Mouse (Mus musculus): Measurements from ENCODE around the gene Hcfc1. TPM values are rescaled to one million over a fixed set of nuclear protein-coding genes. Genes with fewer than 3 reads are reported as not detected.
A peak's percentile ranks its signal among the peaks of the same experiment; 100 is the strongest.

Hcfc1 gene
- polyA plus RNA-seq, 1 experiment = 99.2 TPM

- TF ChIP-seq CTCF (IDR thresholded peaks at IDR 0.05; ENCODE audit: insufficient read depth, low read depth, low read length) (no peak), POLR2A (IDR thresholded peaks at IDR 0.05; ENCODE audit: insufficient read depth, low read depth, low read length) (no peak)
- 82% methylated on average over 5 of the region's 5 CpGs for WGBS
- Histone ChIP-seq H3K4me3 (ENCODE audit: insufficient read depth, low read depth, low read length) (no peak overlapping the region), H3K4me1 (ENCODE audit: control insufficient read depth, insufficient read depth, low read length) (no peaks in the 10 kb centered on the region), H3K27ac (ENCODE audit: insufficient read depth, low read depth, low read length) (no peak overlapping the region)
Measured at GRCm38 (mm10) chrX:73952603-73953002, 13.6 kb downstream of the Hcfc1 start.

GRCm38 (mm10) chrX:73949341-73949740 lies 16.8 kb downstream of the Hcfc1 start:
- TF ChIP-seq POLR2A (IDR thresholded peaks at IDR 0.05; ENCODE audit: insufficient read depth, low read depth, low read length) (no peak), CTCF (IDR thresholded peaks at IDR 0.05; ENCODE audit: insufficient read depth, low read depth, low read length) (no peak)
- Histone ChIP-seq H3K4me1 (ENCODE audit: control insufficient read depth, insufficient read depth, low read length) (no peaks in the 10 kb centered on the region), H3K4me3 (ENCODE audit: insufficient read depth, low read depth, low read length) (no peak overlapping the region), H3K27ac (ENCODE audit: insufficient read depth, low read depth, low read length) (no peak overlapping the region)
- WGBS = 86% methylated on average over 10 of the region's 10 CpGs

- Histone ChIP-seq H3K27ac (ENCODE audit: insufficient read depth, low read depth, low read length) (no peak overlapping the region), H3K4me1 (ENCODE audit: control insufficient read depth, insufficient read depth, low read length) (no peaks in the 10 kb centered on the region), H3K4me3 (ENCODE audit: insufficient read depth, low read depth, low read length) (no peak overlapping the region)
- 19% methylated on average over 4 of the region's 4 CpGs for whole genome bisulfite sequencing
- no peak for TF ChIP-seq CTCF (IDR thresholded peaks at IDR 0.05; ENCODE audit: insufficient read depth, low read depth, low read length)
- no peak for TF ChIP-seq POLR2A (IDR thresholded peaks at IDR 0.05; ENCODE audit: insufficient read depth, low read depth, low read length)
Measured at GRCm38 (mm10) chrX:73948647-73949046, 17.5 kb downstream of the Hcfc1 start.

GRCm38 (mm10) chrX:73946896-73947295 lies 19.3 kb downstream of the Hcfc1 start:
- Histone ChIP-seq H3K4me1 (ENCODE audit: control insufficient read depth, insufficient read depth, low read length) (no peaks in the 10 kb centered on the region), H3K27ac (ENCODE audit: insufficient read depth, low read depth, low read length) (no peak overlapping the region), H3K4me3 (ENCODE audit: insufficient read depth, low read depth, low read length) (no peak overlapping the region)
- WGBS = 89% methylated on average over 6 of the region's 6 CpGs
- no peak for TF ChIP-seq POLR2A (IDR thresholded peaks at IDR 0.05; ENCODE audit: insufficient read depth, low read depth, low read length)

- TF ChIP-seq CTCF (IDR thresholded peaks at IDR 0.05; ENCODE audit: insufficient read depth, low read depth, low read length) (no peak), POLR2A (IDR thresholded peaks at IDR 0.05; ENCODE audit: insufficient read depth, low read depth, low read length) (no peak)
- H3K4me3 ChIP-seq (ENCODE audit: insufficient read depth, low read depth, low read length) = no peak overlapping the region
- 72% methylated on average over 2 of the region's 2 CpGs for WGBS
- H3K4me1 ChIP-seq (ENCODE audit: control insufficient read depth, insufficient read depth, low read length) = no peaks in the 10 kb centered on the region
- H3K27ac ChIP-seq (ENCODE audit: insufficient read depth, low read depth, low read length) = no peak overlapping the region
Measured at GRCm38 (mm10) chrX:73942294-73942693, 23.9 kb downstream of the Hcfc1 start.

- H3K27ac ChIP-seq (ENCODE audit: insufficient read depth, low read depth, low read length) = no peak overlapping the region
- no peak for TF ChIP-seq POLR2A (IDR thresholded peaks at IDR 0.05; ENCODE audit: insufficient read depth, low read depth, low read length)
- TF ChIP-seq CTCF (IDR thresholded peaks at IDR 0.05; ENCODE audit: insufficient read depth, low read depth, low read length) = no peak
- H3K4me1 ChIP-seq (ENCODE audit: control insufficient read depth, insufficient read depth, low read length) = no peaks in the 10 kb centered on the region
- WGBS = 50% methylated on average over 2 of the region's 2 CpGs
- H3K4me3 ChIP-seq (ENCODE audit: insufficient read depth, low read depth, low read length) = no peak overlapping the region
Measured at GRCm38 (mm10) chrX:73941860-73942259, 24.3 kb downstream of the Hcfc1 start.

GRCm38 (mm10) chrX:73931871-73932270 lies 34.3 kb downstream of the Hcfc1 start:
- TF ChIP-seq POLR2A (IDR thresholded peaks at IDR 0.05; ENCODE audit: insufficient read depth, low read depth, low read length) (no peak), CTCF (IDR thresholded peaks at IDR 0.05; ENCODE audit: insufficient read depth, low read depth, low read length) (no peak)
- 76% methylated on average over 2 of the region's 2 CpGs for WGBS
- no peaks in the 10 kb centered on the region for H3K4me1 ChIP-seq (ENCODE audit: control insufficient read depth, insufficient read depth, low read length)
- no peak overlapping the region for H3K4me3 ChIP-seq (ENCODE audit: insufficient read depth, low read depth, low read length)
- no peak overlapping the region for H3K27ac ChIP-seq (ENCODE audit: insufficient read depth, low read depth, low read length)

GRCm38 (mm10) chrX:73930402-73931062 lies 35.6 kb downstream of the Hcfc1 start, which contains the start of gene Renbp:
Gene Renbp, minus strand, starts transcription at chrX:73930850.
- no peak for TF ChIP-seq CTCF (IDR thresholded peaks at IDR 0.05; ENCODE audit: insufficient read depth, low read depth, low read length)
- TF ChIP-seq POLR2A (IDR thresholded peaks at IDR 0.05; ENCODE audit: insufficient read depth, low read depth, low read length) = no peak
- H3K4me3 ChIP-seq (ENCODE audit: insufficient read depth, low read depth, low read length) = peak within 1 kb of the TSS; percentile 16; the same call in 1 of the 2 replicates
- H3K4me1 ChIP-seq (ENCODE audit: control insufficient read depth, insufficient read depth, low read length) = no peaks in the 10 kb centered on the region
- 43% methylated on average over 17 of the region's 17 CpGs for WGBS
- H3K27ac ChIP-seq (ENCODE audit: insufficient read depth, low read depth, low read length) = no peak within 1 kb of the TSS

GRCm38 (mm10) chrX:73922550-73922882 lies 43.6 kb downstream of the Hcfc1 start:
- Histone ChIP-seq H3K4me1 (ENCODE audit: control insufficient read depth, insufficient read depth, low read length) (no peaks in the 10 kb centered on the region), H3K4me3 (ENCODE audit: insufficient read depth, low read depth, low read length) (peak overlapping the region; percentile 89), H3K27ac (ENCODE audit: insufficient read depth, low read depth, low read length) (no peak overlapping the region)
- WGBS = 68% methylated on average over 8 of the region's 8 CpGs
- no peak for TF ChIP-seq POLR2A (IDR thresholded peaks at IDR 0.05; ENCODE audit: insufficient read depth, low read depth, low read length)
- TF ChIP-seq CTCF (IDR thresholded peaks at IDR 0.05; ENCODE audit: insufficient read depth, low read depth, low read length) = no peak
